Mouse (Mus musculus): ENCODE results near the gene Amn.

The Amn gene

GRCm38 (mm10) chr12:111324536-111324935 is 53.6 kb downstream of the Amn start:
- no peak for DNase-seq (ENCODE audit: low spot score in 2 of 2)

DNA sequence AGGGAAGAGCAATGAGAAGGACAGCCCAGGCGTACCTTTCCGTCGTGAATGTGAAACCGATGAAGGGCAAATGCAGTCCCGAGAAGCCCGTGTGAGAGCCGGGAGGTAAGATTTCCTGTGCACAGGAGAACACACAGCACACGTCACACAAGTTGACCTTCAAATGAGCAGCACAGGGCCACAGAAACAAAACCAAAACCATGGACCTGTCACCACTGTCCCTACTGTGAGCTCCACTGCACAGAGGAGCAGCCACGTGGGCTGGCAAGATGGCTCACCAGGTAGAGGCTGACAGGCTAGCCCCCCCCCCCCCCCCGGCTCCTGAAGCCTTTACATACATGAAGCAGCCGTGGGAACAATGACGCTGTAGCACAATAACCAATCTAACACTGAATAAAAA is 54.1 kb downstream of the Amn start:
- DNase-seq (ENCODE audit: low spot score in 2 of 2) = no peak

- no peak for DNase-seq (ENCODE audit: low spot score in 2 of 2)
Measured at GRCm38 (mm10) chr12:111325744-111326424, 55.0 kb downstream of the Amn start.
